Mouse (Mus musculus) liver, adult 10 weeks (tissue): ENCODE data around the gene Prr32. TPM values are rescaled to one million over a fixed set of nuclear protein-coding genes. Genes with fewer than 3 reads are reported as not detected.

Experiments used
- polyA plus RNA-seq: library from polyadenylated mRNA; stranded (reverse); fragments of 350-450 nt; fragmentation: Illumina TruSeq; extraction: RNeasy Lipid Tissue Mini Kit (QIAGEN cat#74804); gene quantifications from one replicate; pipeline ENCODE4 v1.2.3, GENCODE M21; 2014; ENCODE audit warnings: low read depth, low replicate concordance

Prr32 gene
- not detected for polyA plus RNA-seq

GRCm38 (mm10) chrX:45090604-45091003 is at the start of gene Prr32:
Gene Prr32 (plus strand): TSS chrX:45090904.

